Mouse (Mus musculus) neural tube, embryonic 15.5 days (tissue): ENCODE measurements at regions not wholly inside any gene's neighbourhood (a gene's known extent, or its start where the extent isn't known, plus 50 kb on each side); places are given as distances from the start of the nearest gene placed in this dataset.
A peak's percentile ranks its signal among the peaks of the same experiment; 100 is the strongest.

Experiments
- ATAC-seq: fragments of 200-750 bp; cut with Nextera tagmentation; 2 replicates; pipeline ENCODE4 v1.8.0; 2017; ENCODE audit warnings: mild to moderate bottlenecking, moderate TSS enrichment, moderate library complexity; ENCODE audit not compliant: low FRiP score
- H3K27ac ChIP-seq: fragments of 300-500 bp; sonication (generic); replicated peaks from 2 replicates; pipeline ENCODE4 v1.5.1; 2015; ENCODE audit warnings: mild to moderate bottlenecking, inconsistent platforms
- H3K27me3 ChIP-seq: fragments of 300-500 bp; sonication (generic); replicated peaks from 2 replicates; pipeline ENCODE4 v1.6.1; 2015; ENCODE audit warnings: inconsistent platforms
- H3K36me3 ChIP-seq: fragments of 300-500 bp; sonication (generic); 2 replicates; pipeline ENCODE4 v1.6.1; 2015; ENCODE audit warnings: inconsistent platforms
- H3K4me1 ChIP-seq: fragments of 300-500 bp; sonication (generic); 2 replicates; pipeline ENCODE4 v1.6.1; 2015; ENCODE audit warnings: inconsistent platforms
- H3K4me2 ChIP-seq: fragments of 300-500 bp; sonication (generic); 2 replicates; pipeline ENCODE4 v1.6.1; 2015; ENCODE audit warnings: inconsistent platforms, mild to moderate bottlenecking, moderate library complexity
- H3K4me3 ChIP-seq: fragments of 300-500 bp; sonication (generic); replicated peaks from 2 replicates; pipeline ENCODE4 v1.5.1; 2015; ENCODE audit warnings: mild to moderate bottlenecking, inconsistent platforms
- H3K9ac ChIP-seq: fragments of 300-500 bp; sonication (generic); replicated peaks from 2 replicates; pipeline ENCODE4 v1.6.1; 2015; ENCODE audit warnings: mild to moderate bottlenecking, inconsistent platforms
- H3K9me3 ChIP-seq: fragments of 300-500 bp; sonication (generic); replicated peaks from 2 replicates; pipeline ENCODE4 v1.6.1; 2016; ENCODE audit warnings: inconsistent platforms
- WGBS: fragments of 180-500 bp; shearing (Covaris S2); methylation state at CpG from one replicate; pipeline ENCODE4 v1.1.7; 2015; ENCODE audit warnings: mixed read lengths; 5-methylcytosine and 5-hydroxymethylcytosine counted together

DNA sequence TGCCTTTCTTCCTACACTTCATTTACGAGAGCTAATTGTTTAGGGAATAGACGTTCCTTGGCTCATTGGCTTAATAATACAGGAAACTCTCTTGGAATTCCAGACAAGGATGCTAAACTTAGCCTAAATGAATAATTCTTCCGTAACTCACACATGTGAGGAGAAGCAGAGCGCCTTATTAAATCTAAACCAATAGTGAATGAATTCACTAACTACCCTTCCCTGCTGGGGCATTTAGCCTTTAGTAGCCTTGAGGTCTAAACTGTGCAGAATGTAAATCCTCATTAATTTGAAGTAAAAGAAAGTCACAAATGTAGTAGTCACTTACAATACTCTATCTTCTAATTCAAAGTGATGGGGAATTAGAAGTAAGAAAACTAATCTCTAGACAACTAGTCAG, 301.4 kb downstream of the Kctd8 start:
- Histone ChIP-seq H3K9me3 (no peaks in the 10 kb centered on the region), H3K4me2 (no peak overlapping the region), H3K4me3 (no peak overlapping the region), H3K4me1 (no peaks in the 10 kb centered on the region), H3K27ac (no peak overlapping the region), H3K27me3 (no peaks in the 10 kb centered on the region), H3K36me3 (no peaks in the 10 kb centered on the region), H3K9ac (no peak overlapping the region)
- 38% methylated on average over 4 of the region's 4 CpGs for WGBS
- ATAC-seq = no peak

DNA sequence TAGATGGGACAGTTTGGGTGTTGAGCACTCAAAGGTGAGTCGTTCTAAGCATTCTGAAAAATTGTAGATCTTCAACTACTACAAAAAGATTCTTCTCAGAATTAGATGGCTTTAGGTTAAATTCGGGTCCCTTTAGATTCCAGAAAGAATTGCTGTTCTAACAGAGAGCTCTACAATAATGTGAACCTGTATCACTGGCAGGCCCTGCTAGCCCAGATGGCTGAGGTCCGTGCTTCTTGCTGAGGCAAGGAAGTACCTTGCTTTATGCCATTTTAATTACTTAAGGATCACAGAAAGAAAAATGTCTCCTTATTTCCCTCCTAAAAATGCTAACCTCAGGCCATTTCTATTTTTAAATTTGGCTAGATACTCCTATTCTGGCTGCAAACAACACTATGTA, 322.1 kb downstream of the Kctd8 start:
- H3K4me2 ChIP-seq = no peak overlapping the region
- H3K4me3 ChIP-seq = no peak overlapping the region
- no peaks in the 10 kb centered on the region for H3K27me3 ChIP-seq
- no peaks in the 10 kb centered on the region for H3K4me1 ChIP-seq
- no peaks in the 10 kb centered on the region for H3K9me3 ChIP-seq
- 93% methylated on average over 3 of the region's 3 CpGs for WGBS
- no peaks in the 10 kb centered on the region for H3K36me3 ChIP-seq
- no peak for ATAC-seq
- no peak overlapping the region for H3K27ac ChIP-seq
- no peak overlapping the region for H3K9ac ChIP-seq

DNA sequence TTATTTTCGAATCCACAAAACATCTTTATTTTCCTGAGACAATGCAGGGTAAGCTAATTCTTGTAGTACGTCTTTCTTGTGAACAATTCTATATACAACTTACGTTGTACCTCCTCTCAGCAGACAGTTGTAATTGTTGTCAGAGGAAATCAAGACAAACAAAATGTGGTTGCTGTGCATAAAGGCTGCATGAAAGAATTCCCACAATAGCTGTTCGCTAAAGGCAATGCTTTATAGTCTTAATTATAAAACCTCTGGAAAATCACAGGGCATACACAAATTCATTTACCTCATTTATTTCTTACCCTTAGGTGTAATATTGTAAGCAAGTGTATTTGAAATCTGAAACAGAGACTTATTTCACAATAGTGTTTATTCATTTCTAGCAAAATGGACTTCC, 355.3 kb downstream of the Kctd8 start:
- H3K4me3 ChIP-seq = no peak overlapping the region
- 0 out of 2 replicates have a peak overlapping the region, but pooled peaks have one; percentile 23 for H3K27ac ChIP-seq
- no peak overlapping the region for H3K9ac ChIP-seq
- ATAC-seq = peak; percentile 85
- no peaks in the 10 kb centered on the region for H3K36me3 ChIP-seq
- H3K9me3 ChIP-seq = no peaks in the 10 kb centered on the region
- H3K4me2 ChIP-seq = no peak overlapping the region
- WGBS = 49% methylated on average over 4 of the region's 4 CpGs
- H3K27me3 ChIP-seq = no peaks in the 10 kb centered on the region
- H3K4me1 ChIP-seq = no peaks in the 10 kb centered on the region

DNA sequence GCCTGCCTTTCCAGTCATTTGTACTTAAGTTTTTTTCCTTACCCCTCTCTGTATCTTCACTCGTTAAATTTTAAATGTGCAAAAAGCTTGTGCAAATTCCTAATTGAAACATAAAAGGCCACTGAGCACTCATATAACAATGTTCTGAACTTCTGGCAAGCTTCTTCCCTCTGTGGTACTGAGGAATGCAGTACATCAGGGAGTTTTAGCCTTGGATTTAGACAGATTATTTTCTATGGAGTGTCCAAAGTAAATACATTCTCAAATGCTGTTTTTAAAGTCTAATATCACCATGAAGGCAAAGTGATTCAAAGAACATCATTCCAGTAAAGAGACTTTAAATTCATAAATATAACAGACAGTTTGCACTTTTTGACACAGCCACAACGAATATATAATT, 386.8 kb downstream of the Kctd8 start:
- Histone ChIP-seq H3K4me2 (no peak overlapping the region), H3K9ac (no peak overlapping the region), H3K36me3 (no peaks in the 10 kb centered on the region), H3K9me3 (no peaks in the 10 kb centered on the region), H3K4me3 (no peak overlapping the region), H3K4me1 (no peaks in the 10 kb centered on the region), H3K27me3 (no peaks in the 10 kb centered on the region), H3K27ac (no peak overlapping the region)
- WGBS = 64% methylated on average over 2 of the region's 2 CpGs
- ATAC-seq = no peak
